Mouse (Mus musculus) thymus, adult 2 months (tissue): Measurements from ENCODE around the gene Icam1.

Experiments used
- CTCF ChIP-seq: fragments of 200-500 bp; IDR thresholded peaks from 2 replicates; pipeline ENCODE4 v1.5.1; 2012; ENCODE audit warnings: mild to moderate bottlenecking, control low read depth, low read length, moderate library complexity, borderline replicate concordance; ENCODE audit not compliant: control insufficient read depth, poor library complexity, insufficient read depth; ENCODE audit errors: extremely low read depth
- POLR2A ChIP-seq: fragments of 200-500 bp; IDR thresholded peaks from 2 replicates; pipeline ENCODE4 v1.6.1; 2012; ENCODE audit warnings: mild to moderate bottlenecking, low read length, control low read depth, moderate library complexity; ENCODE audit not compliant: control insufficient read depth, poor library complexity, insufficient read depth; ENCODE audit errors: extremely low read depth

GRCm38 (mm10) chr9:21002627-21003551 lies 12.9 kb upstream of the Icam1 start, which contains the start of gene Mrpl4:
- TF ChIP-seq POLR2A (peak; percentile 51; the same call in 1 of the 2 replicates), CTCF (peak; percentile 48; the same call in 1 of the 2 replicates)
